Mouse (Mus musculus) spleen, postnatal 0 days (tissue): ENCODE results near the gene Eif2ak1. TPM values are rescaled to one million over a fixed set of nuclear protein-coding genes. Genes with fewer than 3 reads are reported as not detected.

Experiments used
- polyA plus RNA-seq: library from polyadenylated mRNA; unstranded; fragments of >200 nt; fragmentation: Nextera tagmentation; extraction: Ambion mirVana; gene quantifications from 2 replicates; pipeline ENCODE4 v1.2.1, GENCODE M21; 2015

The Eif2ak1 gene
- polyA plus RNA-seq = 85.4 and 94.2 TPM in 2 replicates

DNA sequence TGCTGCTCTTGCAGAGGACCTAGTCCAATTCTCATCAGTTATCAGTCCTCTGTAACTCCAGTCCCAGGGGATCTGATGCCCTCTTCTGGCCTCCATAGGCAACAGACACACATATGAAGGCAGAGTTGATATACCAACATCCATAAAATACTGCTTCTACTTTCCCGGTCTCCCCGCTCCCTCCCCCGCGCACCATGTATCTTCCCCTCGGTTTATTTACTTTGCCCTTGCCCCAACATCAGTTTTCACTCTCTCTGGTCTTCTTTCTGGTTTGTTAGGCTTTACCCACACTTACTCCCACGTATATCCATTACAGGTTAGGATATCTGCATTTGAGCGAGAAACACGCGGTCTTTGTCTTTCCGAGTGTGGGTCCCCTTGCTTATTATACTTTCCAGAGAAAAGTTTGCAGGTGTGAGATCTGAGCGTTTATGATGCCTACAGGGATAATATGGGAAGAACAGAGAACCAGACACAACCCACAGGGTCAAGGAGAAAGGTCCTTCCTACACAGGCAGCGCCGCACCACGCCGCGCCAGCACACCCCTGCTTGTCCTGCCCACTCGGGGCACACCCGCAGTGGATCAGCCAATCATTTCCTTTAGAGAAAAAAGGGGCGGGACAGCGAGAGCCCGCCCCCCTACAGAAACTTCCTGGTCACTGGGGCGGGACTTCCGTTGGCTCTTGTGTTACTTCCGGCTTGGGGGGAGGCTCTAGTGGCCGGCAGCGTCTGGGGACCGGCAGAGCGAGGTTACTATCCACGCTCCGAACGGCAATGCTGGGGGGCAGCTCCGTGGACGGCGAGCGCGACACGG is at the start of gene Eif2ak1:
Gene Eif2ak1, plus strand, starts transcription at position 673 of the 815 bp plus-strand sequence.

DNA sequence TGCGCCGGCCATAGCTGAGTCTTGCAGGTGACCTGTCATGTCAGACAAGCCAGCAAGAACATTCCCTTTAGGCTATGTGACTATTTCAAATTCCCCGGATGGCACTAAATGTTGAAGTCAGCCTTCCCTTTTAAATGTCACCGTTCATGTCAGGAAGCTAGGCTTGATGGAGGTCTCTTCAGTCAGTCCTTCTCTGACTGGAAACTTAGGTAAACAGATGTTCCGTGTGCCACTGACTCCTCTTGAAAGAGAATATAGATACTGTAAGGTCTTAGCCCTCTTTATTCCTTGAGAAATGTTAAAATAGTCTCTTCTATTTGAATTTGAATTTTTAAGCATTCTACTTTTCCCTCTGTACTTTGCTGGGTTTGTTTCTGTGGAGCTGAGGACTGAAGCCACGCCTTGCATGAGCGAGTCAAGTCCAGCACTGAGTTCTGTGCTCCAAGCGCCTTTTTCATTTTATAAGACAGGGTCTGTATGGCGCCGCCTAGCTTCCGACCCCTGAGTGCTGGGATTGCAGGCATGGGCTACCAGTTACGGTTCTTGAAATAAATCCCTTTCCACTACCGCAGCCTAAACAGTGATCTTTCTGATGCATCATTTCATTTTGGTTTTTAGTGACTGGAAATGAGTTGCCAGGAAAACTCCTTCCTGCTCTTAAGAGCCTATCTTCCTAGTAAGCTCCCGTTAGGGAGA is 80.2 kb downstream of the Eif2ak1 start, which contains the start of gene Ankrd61:
Gene Ankrd61, minus strand, starts transcription at position 51 of the 696 bp plus-strand sequence.

GRCm38 (mm10) chr5:143909417-143910400 is 92.1 kb downstream of the Eif2ak1 start, which contains the start of the genes Aimp2 and Pms2:
Gene Aimp2 (minus strand): TSS chr5:143909847.
Gene Pms2 (plus strand): TSS chr5:143909964.

DNA sequence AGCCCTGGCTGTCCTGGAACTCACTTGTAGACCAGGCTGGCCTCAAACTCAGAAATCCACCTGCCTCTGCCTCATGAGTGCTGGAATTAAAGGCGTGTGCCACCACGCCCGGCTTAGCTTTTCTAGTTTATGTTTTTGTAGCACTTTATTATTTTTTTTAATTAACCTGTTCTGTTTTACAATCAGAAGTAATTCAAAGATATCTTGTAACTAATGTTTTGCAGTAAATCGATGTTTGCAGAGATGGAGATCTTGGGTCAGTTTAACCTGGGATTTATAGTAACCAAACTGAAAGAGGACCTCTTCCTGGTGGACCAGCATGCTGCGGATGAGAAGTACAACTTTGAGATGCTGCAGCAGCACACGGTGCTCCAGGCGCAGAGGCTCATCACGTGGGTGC is 110.3 kb downstream of the Eif2ak1 start, which contains the start of gene Gm42421:
Gene Gm42421, plus strand, starts transcription at position 301 of the 400 bp plus-strand sequence.

GRCm38 (mm10) chr5:143932831-143933230 is 115.2 kb downstream of the Eif2ak1 start, which contains the start of gene Rsph10b:
Gene Rsph10b (plus strand): TSS chr5:143933035.

Other genes starting within 250 kb of the Eif2ak1 start
- gene Cyth3, start 195.3 kb upstream of the Eif2ak1 start, polyA plus RNA-seq = 50.7 and 51.7 TPM in 2 replicates
- 4.4 and 6.7 TPM in 2 replicates for gene Usp42, start 85.5 kb upstream of the Eif2ak1 start, polyA plus RNA-seq
- 0.29 and 0.45 TPM in 2 replicates for gene Ankrd61, start 79.9 kb downstream of the Eif2ak1 start, polyA plus RNA-seq
- 49.3 and 49.4 TPM in 2 replicates for gene Aimp2, start 92.1 kb downstream of the Eif2ak1 start, polyA plus RNA-seq
- gene Pms2, start 92.2 kb downstream of the Eif2ak1 start, polyA plus RNA-seq = 20.4 and 22.8 TPM in 2 replicates
- 0.27 and 1.2 TPM in 2 replicates for gene Gm42421, start 110.4 kb downstream of the Eif2ak1 start, polyA plus RNA-seq
- 0.93 and 1.2 TPM in 2 replicates for gene Rsph10b, start 115.2 kb downstream of the Eif2ak1 start, polyA plus RNA-seq
- gene Ccz1, start 197.1 kb downstream of the Eif2ak1 start, polyA plus RNA-seq = 54.7 and 55.0 TPM in 2 replicates
- gene Ocm, start 208.9 kb downstream of the Eif2ak1 start, polyA plus RNA-seq = 0.21 TPM in 1 of 2 replicates, not detected in the other